Mouse (Mus musculus) heart, embryonic 12.5 days (tissue): ENCODE measurements around the gene Pard3b. TPM values are rescaled to one million over a fixed set of nuclear protein-coding genes. Genes with fewer than 3 reads are reported as not detected.
A peak's percentile ranks its signal among the peaks of the same experiment; 100 is the strongest.

Experiments used
- ATAC-seq: fragments of 200-750 bp; cut with Nextera tagmentation; 2 replicates; pipeline ENCODE4 v1.8.0; 2017; ENCODE audit warnings: moderate TSS enrichment, moderate library complexity; ENCODE audit not compliant: insufficient number of reproducible peaks, low FRiP score
- H3K27ac ChIP-seq: fragments of 300-500 bp; sonication (generic); 2 replicates; pipeline ENCODE4 v1.5.1; 2016; ENCODE audit warnings: mild to moderate bottlenecking, moderate library complexity; ENCODE audit not compliant: poor library complexity, severe bottlenecking
- H3K27me3 ChIP-seq: fragments of 300-500 bp; sonication (generic); replicated peaks from 2 replicates; pipeline ENCODE4 v1.6.1; 2016; ENCODE audit warnings: mild to moderate bottlenecking, moderate library complexity
- H3K36me3 ChIP-seq: fragments of 300-500 bp; sonication (generic); 2 replicates; pipeline ENCODE4 v1.6.1; 2016; ENCODE audit warnings: mild to moderate bottlenecking, moderate library complexity
- H3K4me1 ChIP-seq: fragments of 300-500 bp; sonication (generic); replicated peaks from 2 replicates; pipeline ENCODE4 v1.6.1; 2016; ENCODE audit warnings: mild to moderate bottlenecking
- H3K4me2 ChIP-seq: fragments of 300-500 bp; sonication (generic); 2 replicates; pipeline ENCODE4 v1.6.1; 2016; ENCODE audit warnings: mild to moderate bottlenecking, moderate library complexity
- H3K4me3 ChIP-seq: fragments of 300-500 bp; sonication (generic); 2 replicates; pipeline ENCODE4 v1.5.1; 2016; ENCODE audit warnings: mild to moderate bottlenecking
- H3K9ac ChIP-seq: fragments of 300-500 bp; sonication (generic); 2 replicates; pipeline ENCODE4 v1.6.1; 2016; ENCODE audit warnings: mild to moderate bottlenecking, moderate library complexity
- H3K9me3 ChIP-seq: fragments of 300-500 bp; sonication (generic); replicated peaks from 2 replicates; pipeline ENCODE4 v1.6.1; 2016; ENCODE audit warnings: mild to moderate bottlenecking, moderate library complexity
- WGBS: fragments of 180-500 bp; shearing (Covaris S2); methylation state at CpG from one replicate; pipeline ENCODE4 v1.1.7; 2016; 5-methylcytosine and 5-hydroxymethylcytosine counted together
- polyA plus RNA-seq: library from polyadenylated mRNA; unstranded; fragments of >200 nt; fragmentation: Nextera tagmentation; extraction: Ambion mirVana; gene quantifications from 2 replicates; pipeline ENCODE4 v1.2.1, GENCODE M21; 2016

Pard3b gene
- polyA plus RNA-seq: 16.0 and 17.2 TPM in 2 replicates

- no peaks in the 10 kb centered on the region for H3K36me3 ChIP-seq
Measured at GRCm38 (mm10) chr1:61638347-61639111, at the start of gene Pard3b. Gene Pard3b (plus strand): TSS chr1:61638824.

GRCm38 (mm10) chr1:61616176-61616575 lies 22.4 kb upstream of the Pard3b start:
- no peaks in the 10 kb centered on the region for H3K27me3 ChIP-seq
- no peak for ATAC-seq

More at GRCm38 (mm10) chr1:61638347-61639111, at the start of gene Pard3b:
- Histone ChIP-seq H3K4me1 (peaks cover 16% of the 10 kb centered on the region), H3K9ac (peak within 1 kb of the TSS; percentile 96), H3K4me2 (peak within 1 kb of the TSS; percentile 87), H3K4me3 (peak within 1 kb of the TSS; percentile 92), H3K9me3 (no peaks in the 10 kb centered on the region), H3K27me3 (no peaks in the 10 kb centered on the region), H3K27ac (peak within 1 kb of the TSS; percentile 15)
- WGBS: under 1% methylated on average over 60 of the region's 60 CpGs
- peak; percentile 89 for ATAC-seq

GRCm38 (mm10) chr1:61620651-61621050 lies 18.0 kb upstream of the Pard3b start:
- 77% methylated on average over 1 of the region's 1 CpGs for WGBS
- Histone ChIP-seq H3K9me3 (no peaks in the 10 kb centered on the region), H3K4me2 (no peak overlapping the region), H3K9ac (no peak overlapping the region), H3K36me3 (no peaks in the 10 kb centered on the region), H3K27ac (no peak overlapping the region), H3K27me3 (no peaks in the 10 kb centered on the region), H3K4me3 (no peak overlapping the region), H3K4me1 (no peaks in the 10 kb centered on the region)
- ATAC-seq: no peak

More at GRCm38 (mm10) chr1:61616176-61616575, 22.4 kb upstream of the Pard3b start:
- H3K4me2 ChIP-seq: no peak overlapping the region
- no peak overlapping the region for H3K4me3 ChIP-seq
- H3K36me3 ChIP-seq: no peaks in the 10 kb centered on the region
- no peak overlapping the region for H3K27ac ChIP-seq
- no peak overlapping the region for H3K9ac ChIP-seq
- no peaks in the 10 kb centered on the region for H3K4me1 ChIP-seq
- H3K9me3 ChIP-seq: no peaks in the 10 kb centered on the region

- H3K27me3 ChIP-seq: no peaks in the 10 kb centered on the region
- no peak overlapping the region for H3K9ac ChIP-seq
- H3K9me3 ChIP-seq: no peaks in the 10 kb centered on the region
- H3K4me3 ChIP-seq: no peak overlapping the region
- ATAC-seq: no peak
- H3K27ac ChIP-seq: no peak overlapping the region
- H3K4me1 ChIP-seq: no peaks in the 10 kb centered on the region
- WGBS: 57% methylated on average over 2 of the region's 2 CpGs
- no peaks in the 10 kb centered on the region for H3K36me3 ChIP-seq
- no peak overlapping the region for H3K4me2 ChIP-seq
Measured at GRCm38 (mm10) chr1:61629857-61630256, 8.8 kb upstream of the Pard3b start.

- Histone ChIP-seq H3K4me1 (peaks cover 16% of the 10 kb centered on the region), H3K4me2 (peak overlapping the region; percentile 87), H3K4me3 (peak overlapping the region; percentile 92), H3K27me3 (no peaks in the 10 kb centered on the region), H3K27ac (peak overlapping the region; percentile 15), H3K9me3 (no peaks in the 10 kb centered on the region), H3K36me3 (no peaks in the 10 kb centered on the region), H3K9ac (peak overlapping the region; percentile 96)
- WGBS: 5% methylated on average over 40 of the region's 40 CpGs
- peak; percentile 66 for ATAC-seq
Measured at GRCm38 (mm10) chr1:61639114-61640093, 780 bp downstream of the Pard3b start.

GRCm38 (mm10) chr1:61641880-61642279 lies 3.3 kb downstream of the Pard3b start:
- H3K4me2 ChIP-seq: peak overlapping the region; percentile 4; the same call in 1 of the 2 replicates
- WGBS: 13% methylated on average over 4 of the region's 4 CpGs
- no peak overlapping the region for H3K27ac ChIP-seq
- H3K36me3 ChIP-seq: no peaks in the 10 kb centered on the region
- H3K27me3 ChIP-seq: no peaks in the 10 kb centered on the region
- no peak overlapping the region for H3K4me3 ChIP-seq
- H3K4me1 ChIP-seq: peaks cover 16% of the 10 kb centered on the region
- no peaks in the 10 kb centered on the region for H3K9me3 ChIP-seq
- ATAC-seq: no peak
- H3K9ac ChIP-seq: no peak overlapping the region

GRCm38 (mm10) chr1:61645062-61645461 lies 6.4 kb downstream of the Pard3b start:
- no peak for ATAC-seq
- Histone ChIP-seq H3K4me3 (no peak overlapping the region), H3K27ac (no peak overlapping the region), H3K4me1 (peaks cover 6% of the 10 kb centered on the region), H3K27me3 (no peaks in the 10 kb centered on the region), H3K36me3 (no peaks in the 10 kb centered on the region), H3K9ac (no peak overlapping the region), H3K4me2 (no peak overlapping the region), H3K9me3 (no peaks in the 10 kb centered on the region)
- WGBS: 62% methylated on average over 3 of the region's 3 CpGs

GRCm38 (mm10) chr1:61649964-61650363 lies 11.3 kb downstream of the Pard3b start:
- Histone ChIP-seq H3K27ac (no peak overlapping the region), H3K9me3 (no peaks in the 10 kb centered on the region), H3K4me1 (peaks cover 9% of the 10 kb centered on the region), H3K4me2 (no peak overlapping the region), H3K27me3 (no peaks in the 10 kb centered on the region), H3K9ac (no peak overlapping the region), H3K4me3 (no peak overlapping the region), H3K36me3 (no peaks in the 10 kb centered on the region)
- ATAC-seq: no peak

GRCm38 (mm10) chr1:61651454-61652271 lies 13.0 kb downstream of the Pard3b start:
- Histone ChIP-seq H3K9ac (no peak overlapping the region), H3K27me3 (no peaks in the 10 kb centered on the region), H3K27ac (no peak overlapping the region), H3K9me3 (no peaks in the 10 kb centered on the region), H3K36me3 (no peaks in the 10 kb centered on the region), H3K4me3 (no peak overlapping the region), H3K4me2 (no peak overlapping the region), H3K4me1 (peaks cover 9% of the 10 kb centered on the region)
- 68% methylated on average over 1 of the region's 1 CpGs for WGBS
- no peak for ATAC-seq

- no peak for ATAC-seq
- no peak overlapping the region for H3K4me2 ChIP-seq
- WGBS: 91% methylated on average over 3 of the region's 3 CpGs
Measured at GRCm38 (mm10) chr1:61657760-61658159, 19.1 kb downstream of the Pard3b start.

More at GRCm38 (mm10) chr1:61657760-61658159, 19.1 kb downstream of the Pard3b start:
- no peak overlapping the region for H3K4me3 ChIP-seq
- H3K27ac ChIP-seq: no peak overlapping the region
- peaks cover 11% of the 10 kb centered on the region; the same call in 1 of the 2 replicates for H3K4me1 ChIP-seq
- H3K27me3 ChIP-seq: no peaks in the 10 kb centered on the region
- H3K9me3 ChIP-seq: no peaks in the 10 kb centered on the region
- H3K9ac ChIP-seq: no peak overlapping the region
- H3K36me3 ChIP-seq: no peaks in the 10 kb centered on the region
